Mouse (Mus musculus): ENCODE measurements around the gene Strn4. TPM values are rescaled to one million over a fixed set of nuclear protein-coding genes. Genes with fewer than 3 reads are reported as not detected.

Strn4 gene
- polyA plus RNA-seq, 1 experiment: 318 TPM

DNA sequence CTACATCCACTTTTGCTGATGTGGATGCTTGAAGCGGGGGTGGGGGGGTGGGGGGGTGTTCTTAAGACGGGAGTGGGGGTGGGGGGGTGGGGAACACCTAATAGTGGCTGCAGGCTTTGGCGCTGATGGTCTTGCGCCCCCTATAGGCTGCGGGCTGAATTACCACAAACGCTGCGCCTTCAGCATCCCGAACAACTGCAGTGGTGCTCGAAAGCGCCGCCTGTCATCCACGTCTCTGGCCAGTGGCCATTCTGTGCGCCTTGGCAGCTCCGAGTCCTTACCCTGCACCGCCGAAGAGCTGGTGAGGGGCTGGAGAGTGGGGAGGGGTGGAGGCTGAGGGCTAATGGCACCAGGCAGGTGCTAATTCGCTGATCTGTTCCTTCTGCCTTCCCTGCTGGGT lies 32.9 kb downstream of the Strn4 start:
- no peak overlapping the region for H3K4me3 ChIP-seq (ENCODE audit: control insufficient read depth, insufficient read depth, low read length)
- peaks cover 66% of the 10 kb centered on the region for H3K36me3 ChIP-seq (ENCODE audit: control insufficient read depth, insufficient read depth, low read length)
- no peak overlapping the region for H3K27ac ChIP-seq (ENCODE audit: control insufficient read depth, insufficient read depth, low read length)
- H3K27me3 ChIP-seq (ENCODE audit: control insufficient read depth, insufficient read depth, low read length): no peaks in the 10 kb centered on the region
- WGBS: 80% methylated on average over 17 of the region's 17 CpGs
- TF ChIP-seq POLR2A (IDR thresholded peaks at IDR 0.05; ENCODE audit: control insufficient read depth, extremely low read depth, insufficient read depth, low read length, poor library complexity) (no peak), CTCF (IDR thresholded peaks at IDR 0.05; ENCODE audit: borderline replicate concordance, control insufficient read depth, extremely low read depth, insufficient read depth, low read length, poor library complexity) (peak; percentile 68; the same call in 1 of the 2 replicates)
- peak; percentile 56 for DNase-seq
- peaks cover 4% of the 10 kb centered on the region; the same call in 1 of the 2 replicates for H3K4me1 ChIP-seq (replicated peaks; ENCODE audit: control insufficient read depth, insufficient read depth, low read length)

DNA sequence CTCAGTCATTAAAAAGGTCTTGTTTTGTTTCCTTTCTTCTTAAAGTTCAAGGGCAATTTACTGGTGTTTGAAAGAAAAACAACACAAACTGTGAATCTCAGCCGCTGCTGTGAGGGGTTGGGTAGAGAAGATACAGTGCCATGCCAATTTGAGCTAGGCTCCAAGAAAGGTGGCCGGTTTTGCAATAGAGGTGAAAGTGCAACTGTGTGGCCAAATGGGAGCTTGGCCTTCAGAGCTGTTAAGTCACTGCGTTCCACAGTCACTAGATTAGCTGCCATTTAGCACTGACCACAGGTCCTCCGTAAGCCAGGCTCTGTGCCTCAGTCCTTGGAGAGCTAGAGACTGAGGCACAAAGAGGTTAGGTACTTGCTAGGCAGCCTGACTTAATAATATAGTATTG lies 35.9 kb downstream of the Strn4 start:
- no peak for DNase-seq
- TF ChIP-seq CTCF (IDR thresholded peaks at IDR 0.05; ENCODE audit: borderline replicate concordance, control insufficient read depth, extremely low read depth, insufficient read depth, low read length, poor library complexity): no peak
- TF ChIP-seq POLR2A (IDR thresholded peaks at IDR 0.05; ENCODE audit: control insufficient read depth, extremely low read depth, insufficient read depth, low read length, poor library complexity): no peak
- H3K27ac ChIP-seq (ENCODE audit: control insufficient read depth, insufficient read depth, low read length): no peak overlapping the region
- WGBS: 98% methylated on average over 4 of the region's 4 CpGs
- H3K4me1 ChIP-seq (replicated peaks; ENCODE audit: control insufficient read depth, insufficient read depth, low read length): 0 out of 2 replicates have a peak, but pooled peaks cover 2% of the 10 kb centered on the region
- no peak overlapping the region for H3K4me3 ChIP-seq (ENCODE audit: control insufficient read depth, insufficient read depth, low read length)
- peaks cover 97% of the 10 kb centered on the region for H3K36me3 ChIP-seq (ENCODE audit: control insufficient read depth, insufficient read depth, low read length)
- no peaks in the 10 kb centered on the region for H3K27me3 ChIP-seq (ENCODE audit: control insufficient read depth, insufficient read depth, low read length)

DNA sequence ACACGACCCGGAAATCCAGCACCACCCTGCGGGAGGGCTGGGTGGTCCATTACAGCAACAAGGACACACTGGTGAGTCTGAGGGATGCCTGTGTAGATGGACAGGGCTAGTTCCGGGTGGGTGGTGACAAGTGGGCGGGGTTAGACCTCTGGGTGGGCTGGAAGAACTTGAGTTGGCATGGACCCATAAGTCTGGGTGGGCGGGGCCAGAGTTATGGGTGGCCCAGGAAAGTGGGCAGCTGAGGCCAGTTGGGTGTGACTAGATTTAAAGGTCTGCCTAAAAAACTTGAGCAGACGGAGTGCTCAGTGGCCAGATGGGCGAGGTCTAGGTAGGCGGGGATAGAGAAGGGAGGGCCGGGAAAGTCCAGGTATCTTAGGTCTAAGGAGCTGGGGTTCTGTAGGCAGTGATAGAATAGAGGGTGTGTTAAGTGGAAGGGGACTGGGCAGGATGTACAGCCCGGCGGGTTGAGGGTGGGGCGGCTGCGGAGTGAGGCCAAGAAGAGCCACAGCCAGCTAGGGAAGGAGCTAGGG lies 37.7 kb downstream of the Strn4 start:
- Histone ChIP-seq H3K27ac (ENCODE audit: control insufficient read depth, insufficient read depth, low read length) (no peak overlapping the region), H3K4me3 (ENCODE audit: control insufficient read depth, insufficient read depth, low read length) (no peak overlapping the region), H3K4me1 (replicated peaks; ENCODE audit: control insufficient read depth, insufficient read depth, low read length) (0 out of 2 replicates have a peak, but pooled peaks cover 2% of the 10 kb centered on the region), H3K27me3 (ENCODE audit: control insufficient read depth, insufficient read depth, low read length) (no peaks in the 10 kb centered on the region), H3K36me3 (ENCODE audit: control insufficient read depth, insufficient read depth, low read length) (peaks cover 96% of the 10 kb centered on the region)
- WGBS: 98% methylated on average over 14 of the region's 14 CpGs
- DNase-seq: no peak
- no peak for TF ChIP-seq POLR2A (IDR thresholded peaks at IDR 0.05; ENCODE audit: control insufficient read depth, extremely low read depth, insufficient read depth, low read length, poor library complexity)
- TF ChIP-seq CTCF (IDR thresholded peaks at IDR 0.05; ENCODE audit: borderline replicate concordance, control insufficient read depth, extremely low read depth, insufficient read depth, low read length, poor library complexity): no peak

DNA sequence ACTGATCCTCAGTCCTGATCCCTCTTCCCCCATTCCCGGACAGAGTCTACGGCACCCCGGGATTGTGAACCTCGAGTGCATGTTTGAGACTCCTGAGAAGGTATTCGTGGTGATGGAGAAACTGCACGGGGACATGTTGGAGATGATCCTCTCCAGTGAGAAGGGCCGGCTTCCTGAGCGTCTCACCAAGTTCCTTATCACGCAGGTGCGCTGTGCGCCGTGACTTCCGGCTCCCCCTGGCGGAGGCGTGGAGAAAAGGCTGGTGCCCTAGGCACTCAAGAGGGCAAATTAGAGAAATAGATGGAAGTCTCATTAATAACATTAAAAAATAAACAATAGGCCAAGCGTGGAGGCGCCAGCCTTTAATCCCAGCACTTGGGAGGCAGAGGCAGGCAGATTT lies 42.6 kb downstream of the Strn4 start:
- Histone ChIP-seq H3K4me3 (ENCODE audit: control insufficient read depth, insufficient read depth, low read length) (no peak overlapping the region), H3K36me3 (ENCODE audit: control insufficient read depth, insufficient read depth, low read length) (peaks cover 95% of the 10 kb centered on the region), H3K27ac (ENCODE audit: control insufficient read depth, insufficient read depth, low read length) (no peak overlapping the region), H3K27me3 (ENCODE audit: control insufficient read depth, insufficient read depth, low read length) (no peaks in the 10 kb centered on the region), H3K4me1 (replicated peaks; ENCODE audit: control insufficient read depth, insufficient read depth, low read length) (no peaks in the 10 kb centered on the region)
- peak; percentile 57 for DNase-seq
- 54% methylated on average over 17 of the region's 17 CpGs for WGBS
- TF ChIP-seq CTCF (IDR thresholded peaks at IDR 0.05; ENCODE audit: borderline replicate concordance, control insufficient read depth, extremely low read depth, insufficient read depth, low read length, poor library complexity) (peak; percentile 80), POLR2A (IDR thresholded peaks at IDR 0.05; ENCODE audit: control insufficient read depth, extremely low read depth, insufficient read depth, low read length, poor library complexity) (no peak)

DNA sequence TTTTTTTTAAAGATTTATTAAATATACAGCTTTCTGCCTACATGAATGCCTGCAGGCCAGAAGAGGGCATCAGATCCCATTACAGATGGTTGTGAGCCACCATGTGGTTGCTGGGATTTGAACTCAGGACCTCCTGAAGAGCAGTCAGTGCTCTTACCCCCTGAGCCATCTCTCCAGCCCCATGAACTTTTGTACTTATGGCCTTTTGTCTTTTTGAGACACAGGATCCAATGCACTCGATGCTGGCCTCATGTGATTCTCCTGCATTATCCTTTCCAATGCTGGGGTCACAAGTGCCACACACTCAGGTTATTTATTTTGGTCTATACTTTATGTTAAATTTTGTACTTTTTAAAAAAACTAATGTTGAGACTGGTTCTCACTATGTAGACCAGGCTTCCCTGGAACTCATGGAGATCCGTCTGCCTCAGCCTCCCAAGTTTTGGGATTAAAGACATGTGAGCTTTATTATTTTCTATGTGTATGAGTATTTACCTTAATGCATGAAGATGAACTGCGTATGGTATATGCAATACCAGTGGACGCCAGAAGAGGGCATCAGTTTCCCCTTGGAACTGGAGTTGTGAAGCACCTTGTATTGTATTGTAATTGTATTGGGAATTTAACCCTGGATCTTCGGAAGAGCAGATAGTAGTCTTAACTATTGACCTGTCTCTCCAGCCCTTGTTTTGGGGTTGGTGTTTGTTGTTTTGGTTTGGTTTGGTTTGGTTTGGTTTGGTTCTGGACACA lies 44.4 kb downstream of the Strn4 start:
- DNase-seq: peak; percentile 64
- 53% methylated on average over 5 of the region's 5 CpGs for WGBS
- Histone ChIP-seq H3K36me3 (ENCODE audit: control insufficient read depth, insufficient read depth, low read length) (peaks cover 95% of the 10 kb centered on the region), H3K27ac (ENCODE audit: control insufficient read depth, insufficient read depth, low read length) (no peak overlapping the region), H3K27me3 (ENCODE audit: control insufficient read depth, insufficient read depth, low read length) (no peaks in the 10 kb centered on the region), H3K4me1 (replicated peaks; ENCODE audit: control insufficient read depth, insufficient read depth, low read length) (no peaks in the 10 kb centered on the region), H3K4me3 (ENCODE audit: control insufficient read depth, insufficient read depth, low read length) (no peak overlapping the region)
- no peak for TF ChIP-seq CTCF (IDR thresholded peaks at IDR 0.05; ENCODE audit: borderline replicate concordance, control insufficient read depth, extremely low read depth, insufficient read depth, low read length, poor library complexity)
- TF ChIP-seq POLR2A (IDR thresholded peaks at IDR 0.05; ENCODE audit: control insufficient read depth, extremely low read depth, insufficient read depth, low read length, poor library complexity): no peak

DNA sequence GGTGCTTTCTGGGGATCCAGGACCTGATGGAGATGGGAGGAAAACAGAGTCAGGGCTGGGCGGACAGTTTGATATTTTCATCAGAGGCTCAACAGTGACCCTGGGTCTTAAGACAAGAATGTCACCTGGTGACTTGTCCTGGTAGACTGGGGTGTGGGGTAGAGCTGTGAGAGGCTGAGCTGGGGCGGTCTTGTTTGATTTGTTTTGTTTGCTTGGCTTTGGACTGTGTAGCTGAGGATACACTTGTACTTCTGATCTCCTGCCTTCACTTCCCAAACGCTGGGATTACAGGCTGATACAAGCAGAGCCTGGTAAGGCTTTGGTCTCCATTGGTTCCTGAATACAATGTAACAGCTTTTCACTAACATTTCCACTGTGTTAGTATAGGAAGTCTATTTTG lies 51.8 kb downstream of the Strn4 start:
- Histone ChIP-seq H3K27ac (ENCODE audit: control insufficient read depth, insufficient read depth, low read length) (no peak overlapping the region), H3K4me1 (replicated peaks; ENCODE audit: control insufficient read depth, insufficient read depth, low read length) (no peaks in the 10 kb centered on the region), H3K4me3 (ENCODE audit: control insufficient read depth, insufficient read depth, low read length) (no peak overlapping the region), H3K27me3 (ENCODE audit: control insufficient read depth, insufficient read depth, low read length) (no peaks in the 10 kb centered on the region), H3K36me3 (ENCODE audit: control insufficient read depth, insufficient read depth, low read length) (peaks cover 96% of the 10 kb centered on the region)
- 97% methylated on average over 3 of the region's 3 CpGs for WGBS
- DNase-seq: no peak
- TF ChIP-seq POLR2A (IDR thresholded peaks at IDR 0.05; ENCODE audit: control insufficient read depth, extremely low read depth, insufficient read depth, low read length, poor library complexity): no peak
- no peak for TF ChIP-seq CTCF (IDR thresholded peaks at IDR 0.05; ENCODE audit: borderline replicate concordance, control insufficient read depth, extremely low read depth, insufficient read depth, low read length, poor library complexity)
